In the genomic region with DNA sequence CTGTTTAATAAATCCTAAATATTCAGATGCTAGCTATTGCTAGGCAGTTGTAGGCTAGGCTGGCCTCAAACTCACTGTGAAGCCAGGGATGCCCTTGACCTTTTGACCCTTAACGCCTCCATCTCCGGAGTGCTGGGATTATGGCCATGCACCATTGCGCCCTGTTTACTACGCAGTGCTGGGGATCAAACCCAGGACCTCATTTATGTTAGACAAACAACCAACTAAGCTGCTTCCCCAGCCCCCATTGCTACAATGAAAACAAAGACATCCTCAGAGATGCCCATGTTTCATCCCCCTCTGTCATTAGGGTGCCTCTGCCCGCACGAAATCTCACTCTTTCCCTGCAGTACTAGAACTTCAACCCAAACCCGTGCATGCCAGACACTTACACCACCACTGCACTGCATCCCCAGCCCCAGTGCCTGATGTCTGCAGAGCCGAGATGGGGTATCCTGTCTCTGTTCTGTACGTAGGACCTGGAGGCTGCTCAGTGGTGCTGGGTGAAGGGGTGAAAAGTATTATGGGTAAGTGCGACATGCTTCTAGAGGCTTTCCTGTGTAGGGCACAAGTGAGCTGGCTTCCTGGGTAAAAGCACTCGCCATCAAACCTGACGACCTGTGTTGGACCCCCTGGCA, we compare ENCODE assay signal across 11 mouse cellular contexts. TPM values are rescaled to one million over a fixed set of nuclear protein-coding genes. Genes with fewer than 3 reads are reported as not detected.
DNase-seq lines count a peak whose midpoint lies in the region; ATAC-seq lines count a peak whose summit lies in the region.
"Had no signal": no experiment of that assay in that cellular context is flagged by ENCODE, and none has a peak within 500 bp of the region (broad histone marks: within the 10 kb centered on the region; RNA-seq: fewer than 3 reads in every experiment).

No protein-coding gene starts in this region.

- no peak overlapping the region for H3K9ac ChIP-seq in forebrain, embryonic 15.5 days (replicated peaks)
- no peak overlapping the region for H3K9ac ChIP-seq in forebrain, embryonic 14.5 days (ENCODE audit: low read length)
- no peak overlapping the region for H3K9ac ChIP-seq in intestine, embryonic 15.5 days
- no peak overlapping the region for H3K9ac ChIP-seq in intestine, embryonic 16.5 days (ENCODE audit: low read depth, low read length)
- no peak overlapping the region for H3K9ac ChIP-seq in midbrain, embryonic 12.5 days (replicated peaks)
- H3K9ac ChIP-seq in midbrain, embryonic 16.5 days (ENCODE audit: low read depth, low read length): no peak overlapping the region
- H3K9ac ChIP-seq: embryonic facial prominence, embryonic 15.5 days; liver, embryonic 12.5 days had no signal

- H3K27ac ChIP-seq in forebrain, embryonic 15.5 days (replicated peaks): no peak overlapping the region
- H3K27ac ChIP-seq in forebrain, embryonic 14.5 days (ENCODE audit: low read depth, low read length): no peak overlapping the region
- no peak overlapping the region for H3K27ac ChIP-seq in intestine, embryonic 15.5 days
- no peak overlapping the region for H3K27ac ChIP-seq in intestine, embryonic 16.5 days (ENCODE audit: low read length)
- no peak overlapping the region for H3K27ac ChIP-seq in midbrain, embryonic 12.5 days (replicated peaks)
- H3K27ac ChIP-seq in midbrain, embryonic 10.5 days (replicated peaks): no peak overlapping the region
- H3K27ac ChIP-seq in midbrain, embryonic 16.5 days (ENCODE audit: low read length): no peak overlapping the region
- H3K27ac ChIP-seq: embryonic facial prominence, embryonic 15.5 days; layer of hippocampus, adult 2 months; liver, embryonic 12.5 days had no signal

- 0 out of 2 replicates have a peak, but pooled peaks have one; percentile 14 for ATAC-seq in forebrain, embryonic 15.5 days (replicated peaks)
- no peak for ATAC-seq in forebrain, embryonic 14.5 days
- 0 out of 2 replicates have a peak, but pooled peaks have one; percentile 4 for ATAC-seq in intestine, embryonic 15.5 days
- no peak for ATAC-seq in intestine, embryonic 16.5 days
- peak; percentile 42 for ATAC-seq in midbrain, embryonic 12.5 days (ENCODE audit: low FRiP score, low read depth)
- ATAC-seq in midbrain, embryonic 16.5 days: peak; percentile 50; the same call in 1 of the 2 replicates

- H3K36me3 ChIP-seq in forebrain, embryonic 15.5 days: no peaks in the 10 kb centered on the region
- no peaks in the 10 kb centered on the region for H3K36me3 ChIP-seq in forebrain, embryonic 14.5 days (ENCODE audit: control insufficient read depth, insufficient read depth, low read length)
- H3K36me3 ChIP-seq in intestine, embryonic 15.5 days: no peaks in the 10 kb centered on the region
- no peaks in the 10 kb centered on the region for H3K36me3 ChIP-seq in intestine, embryonic 16.5 days (ENCODE audit: control insufficient read depth, insufficient read depth, low read length)
- H3K36me3 ChIP-seq in midbrain, embryonic 12.5 days: no peaks in the 10 kb centered on the region
- no peaks in the 10 kb centered on the region for H3K36me3 ChIP-seq in midbrain, embryonic 10.5 days
- no peaks in the 10 kb centered on the region for H3K36me3 ChIP-seq in midbrain, embryonic 16.5 days (ENCODE audit: control insufficient read depth, insufficient read depth, low read length)
- H3K36me3 ChIP-seq: embryonic facial prominence, embryonic 15.5 days; liver, embryonic 12.5 days had no signal

- no peak for DNase-seq in forebrain, embryonic 14.5 days (ENCODE audit: low spot score)
- DNase-seq in midbrain, embryonic 10.5 days (ENCODE audit: low spot score): no peak

- no peaks in the 10 kb centered on the region for H3K4me1 ChIP-seq in forebrain, embryonic 15.5 days
- no peaks in the 10 kb centered on the region for H3K4me1 ChIP-seq in forebrain, embryonic 14.5 days (ENCODE audit: control insufficient read depth, insufficient read depth, low read length)
- H3K4me1 ChIP-seq in intestine, embryonic 15.5 days (replicated peaks): no peaks in the 10 kb centered on the region
- no peaks in the 10 kb centered on the region for H3K4me1 ChIP-seq in intestine, embryonic 16.5 days (ENCODE audit: control insufficient read depth, insufficient read depth, low read length)
- H3K4me1 ChIP-seq in midbrain, embryonic 12.5 days: 0 out of 2 replicates have a peak, but pooled peaks cover 7% of the 10 kb centered on the region
- H3K4me1 ChIP-seq in midbrain, embryonic 10.5 days: peaks cover 5% of the 10 kb centered on the region; the same call in 1 of the 2 replicates
- H3K4me1 ChIP-seq in midbrain, embryonic 16.5 days (ENCODE audit: control insufficient read depth, insufficient read depth, low read length): no peaks in the 10 kb centered on the region; the same call in 1 of the 2 replicates

- H3K4me3 ChIP-seq in forebrain, embryonic 15.5 days: no peak overlapping the region
- no peak overlapping the region for H3K4me3 ChIP-seq in forebrain, embryonic 14.5 days (ENCODE audit: low read depth, low read length)
- H3K4me3 ChIP-seq in intestine, embryonic 15.5 days (replicated peaks): no peak overlapping the region
- no peak overlapping the region for H3K4me3 ChIP-seq in intestine, embryonic 16.5 days (ENCODE audit: low read length)
- H3K4me3 ChIP-seq in midbrain, embryonic 12.5 days: no peak overlapping the region
- no peak overlapping the region for H3K4me3 ChIP-seq in midbrain, embryonic 10.5 days
- no peak overlapping the region for H3K4me3 ChIP-seq in midbrain, embryonic 16.5 days (ENCODE audit: low read depth, low read length)
- H3K4me3 ChIP-seq: embryonic facial prominence, embryonic 15.5 days; layer of hippocampus, adult 2 months; liver, embryonic 12.5 days had no signal

- H3K27me3 ChIP-seq in forebrain, embryonic 15.5 days: no peaks in the 10 kb centered on the region
- H3K27me3 ChIP-seq in forebrain, embryonic 14.5 days (replicated peaks; ENCODE audit: control insufficient read depth, insufficient read depth, low read length): 0 out of 2 replicates have a peak, but pooled peaks cover 2% of the 10 kb centered on the region
- H3K27me3 ChIP-seq in intestine, embryonic 15.5 days (replicated peaks): no peaks in the 10 kb centered on the region; the same call in 1 of the 2 replicates
- H3K27me3 ChIP-seq in intestine, embryonic 16.5 days (replicated peaks; ENCODE audit: control insufficient read depth, insufficient read depth, low read length): no peaks in the 10 kb centered on the region
- H3K27me3 ChIP-seq in midbrain, embryonic 12.5 days: peaks cover 6% of the 10 kb centered on the region; the same call in 1 of the 2 replicates
- peaks cover 8% of the 10 kb centered on the region; the same call in 1 of the 2 replicates for H3K27me3 ChIP-seq in midbrain, embryonic 10.5 days (ENCODE audit: low read depth, poor library complexity, severe bottlenecking)
- no peaks in the 10 kb centered on the region for H3K27me3 ChIP-seq in midbrain, embryonic 16.5 days (ENCODE audit: control insufficient read depth, insufficient read depth, low read depth, low read length)

- no peak overlapping the region for H3K4me2 ChIP-seq in forebrain, embryonic 15.5 days (replicated peaks)
- no peak overlapping the region for H3K4me2 ChIP-seq in forebrain, embryonic 14.5 days (ENCODE audit: low read length)
- H3K4me2 ChIP-seq in intestine, embryonic 15.5 days (replicated peaks): no peak overlapping the region
- H3K4me2 ChIP-seq in intestine, embryonic 16.5 days (ENCODE audit: low read depth, low read length): no peak overlapping the region
- H3K4me2 ChIP-seq in midbrain, embryonic 12.5 days (replicated peaks): no peak overlapping the region
- no peak overlapping the region for H3K4me2 ChIP-seq in midbrain, embryonic 16.5 days (ENCODE audit: low read length)
- H3K4me2 ChIP-seq: liver, embryonic 12.5 days had no signal

- 80% methylated on average over 12 of the region's 12 CpGs for WGBS in forebrain, embryonic 15.5 days
- WGBS in forebrain, embryonic 14.5 days: 77% methylated on average over 12 of the region's 12 CpGs
- WGBS in intestine, embryonic 15.5 days: 73% methylated on average over 12 of the region's 12 CpGs
- WGBS in intestine, embryonic 16.5 days: 80% methylated on average over 12 of the region's 12 CpGs
- 77% methylated on average over 12 of the region's 12 CpGs for WGBS in midbrain, embryonic 12.5 days
- 80% methylated on average over 12 of the region's 12 CpGs for WGBS in midbrain, embryonic 10.5 days
- WGBS in midbrain, embryonic 16.5 days: 78% methylated on average over 12 of the region's 12 CpGs

- no peaks in the 10 kb centered on the region for H3K9me3 ChIP-seq in forebrain, embryonic 15.5 days
- no peaks in the 10 kb centered on the region for H3K9me3 ChIP-seq in forebrain, embryonic 14.5 days (replicated peaks; ENCODE audit: control insufficient read depth, low read length)
- no peaks in the 10 kb centered on the region for H3K9me3 ChIP-seq in intestine, embryonic 15.5 days
- H3K9me3 ChIP-seq in intestine, embryonic 16.5 days (ENCODE audit: control insufficient read depth, low read length): no peaks in the 10 kb centered on the region
- H3K9me3 ChIP-seq in midbrain, embryonic 12.5 days: no peaks in the 10 kb centered on the region
- no peaks in the 10 kb centered on the region for H3K9me3 ChIP-seq in midbrain, embryonic 10.5 days (replicated peaks)
- H3K9me3 ChIP-seq in midbrain, embryonic 16.5 days (replicated peaks; ENCODE audit: control insufficient read depth, low read length, poor library complexity, severe bottlenecking): no peaks in the 10 kb centered on the region
- H3K9me3 ChIP-seq: embryonic facial prominence, embryonic 15.5 days; liver, embryonic 12.5 days had no signal

RNA-seq across cellular contexts. Expression of gene Atoh8, which starts 26.4 kb away (rescaled TPM):
- polyA plus RNA-seq in forebrain, embryonic 15.5 days (2015; fragmentation: Nextera tagmentation; extraction: Ambion mirVana): 2.7 and 3.6 TPM in 2 replicates
- 2.2 and 2.5 TPM in 2 replicates for polyA plus RNA-seq in forebrain, embryonic 14.5 days (2014; fragmentation: Nextera tagmentation; extraction: Ambion mirVana)
- 9.4 and 9.6 TPM in 2 replicates for polyA plus RNA-seq in intestine, embryonic 15.5 days (2015; fragmentation: Nextera tagmentation; extraction: Ambion mirVana)
- 9.3 and 9.6 TPM in 2 replicates for polyA plus RNA-seq in intestine, embryonic 16.5 days (2015; fragmentation: Nextera tagmentation; extraction: Ambion mirVana)
- 6.2 and 8.6 TPM in 2 replicates for polyA plus RNA-seq in midbrain, embryonic 12.5 days (2016; fragmentation: Nextera tagmentation; extraction: Ambion mirVana)
- polyA plus RNA-seq in midbrain, embryonic 10.5 days (2016; fragmentation: Nextera tagmentation; extraction: Ambion mirVana): 9.2 and 11.2 TPM in 2 replicates
- polyA plus RNA-seq in midbrain, embryonic 16.5 days (2015; fragmentation: Nextera tagmentation; extraction: Ambion mirVana): 1.8 and 2.1 TPM in 2 replicates
- polyA plus RNA-seq: inflammation-experienced regulatory T-cells, adult 6 months had no signal

RNA-seq across cellular contexts. Expression of gene Sftpb, which starts 42.6 kb away (rescaled TPM):
- 0.15 TPM in 1 of 2 replicates, not detected in the other for polyA plus RNA-seq in forebrain, embryonic 15.5 days (2015; fragmentation: Nextera tagmentation; extraction: Ambion mirVana)
- not detected in 2 replicates for polyA plus RNA-seq in forebrain, embryonic 14.5 days (2014; fragmentation: Nextera tagmentation; extraction: Ambion mirVana)
- polyA plus RNA-seq in intestine, embryonic 15.5 days (2015; fragmentation: Nextera tagmentation; extraction: Ambion mirVana): not detected in 2 replicates
- 0.11 and 0.18 TPM in 2 replicates for polyA plus RNA-seq in intestine, embryonic 16.5 days (2015; fragmentation: Nextera tagmentation; extraction: Ambion mirVana)
- polyA plus RNA-seq in midbrain, embryonic 12.5 days (2016; fragmentation: Nextera tagmentation; extraction: Ambion mirVana): not detected in 2 replicates
- not detected in 2 replicates for polyA plus RNA-seq in midbrain, embryonic 10.5 days (2016; fragmentation: Nextera tagmentation; extraction: Ambion mirVana)
- 0.19 and 0.26 TPM in 2 replicates for polyA plus RNA-seq in midbrain, embryonic 16.5 days (2015; fragmentation: Nextera tagmentation; extraction: Ambion mirVana)
- polyA plus RNA-seq: embryonic facial prominence, embryonic 15.5 days; inflammation-experienced regulatory T-cells, adult 6 months; liver, embryonic 12.5 days had no signal

Comparison
In these comparisons a context has a peak if more than half of its experiments do, and no peak if none do; other contexts are left out.
1. ATAC-seq: peak in forebrain, embryonic 15.5 days (single experiment), intestine, embryonic 15.5 days (single experiment), midbrain, embryonic 12.5 days (single experiment) and midbrain, embryonic 16.5 days (single experiment); none in forebrain, embryonic 14.5 days (single experiment) and intestine, embryonic 16.5 days (single experiment).